Mouse (Mus musculus): ENCODE results near the gene Hesx1.

The Hesx1 gene

DNA sequence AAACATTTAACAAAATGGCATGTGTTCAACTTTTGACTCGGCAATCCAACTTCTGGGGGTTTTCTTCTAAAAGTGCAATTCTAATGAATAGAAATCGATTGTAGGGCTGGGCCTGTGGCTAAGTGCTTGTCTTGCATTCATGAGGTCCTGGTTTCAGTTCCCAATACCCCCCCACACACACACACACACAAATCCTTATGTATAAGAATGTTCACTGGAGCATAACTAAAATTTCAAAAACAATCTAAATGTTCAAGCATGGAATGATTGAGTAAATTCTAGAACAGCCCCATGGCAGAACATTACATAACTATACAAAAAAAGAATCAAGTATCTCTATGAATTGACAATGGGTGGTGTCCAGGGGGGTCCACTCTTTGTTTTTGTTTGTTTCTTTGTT, 23.7 kb downstream of the Hesx1 start:
- no peak for DNase-seq

DNA sequence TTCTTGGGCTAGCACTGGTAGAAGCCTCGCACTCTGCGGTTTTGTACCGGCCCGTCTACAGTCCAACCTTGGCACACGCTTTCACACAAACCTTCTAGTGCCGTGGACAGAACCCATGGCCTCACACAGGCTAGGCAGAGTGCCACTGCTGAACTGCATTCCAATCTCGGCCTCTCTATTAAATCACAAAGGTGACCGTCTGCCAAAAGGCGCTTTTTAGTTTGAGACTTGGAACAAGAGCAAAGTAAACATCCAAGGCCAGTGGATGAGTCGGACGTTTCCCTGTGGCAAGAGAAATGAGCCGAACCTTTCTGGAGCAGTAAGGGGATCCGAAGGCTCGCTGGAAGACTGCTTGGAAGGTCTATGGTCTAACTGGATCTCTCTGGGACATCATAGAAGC, 25.6 kb downstream of the Hesx1 start:
- DNase-seq: no peak

DNA sequence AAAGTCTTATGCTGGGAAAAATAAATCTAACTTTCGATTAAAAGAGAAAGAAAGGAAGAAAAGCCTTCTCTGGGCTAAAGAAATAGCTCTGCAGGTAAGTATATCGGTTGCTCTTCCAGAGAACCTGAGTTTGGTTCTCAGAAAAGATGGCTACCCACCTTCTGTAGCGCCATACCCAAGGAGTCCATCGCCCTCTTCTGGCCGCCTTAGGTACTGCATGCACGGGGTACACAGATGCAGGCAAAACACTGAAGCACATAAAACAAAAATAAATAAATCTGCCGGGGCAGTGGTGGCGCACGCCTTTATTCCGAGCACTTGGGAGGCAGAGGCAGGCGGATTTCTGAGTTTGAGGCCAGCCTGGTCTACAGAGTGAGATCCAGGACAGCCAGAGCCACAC, 28.7 kb downstream of the Hesx1 start:
- peak; percentile 73 for DNase-seq

DNA sequence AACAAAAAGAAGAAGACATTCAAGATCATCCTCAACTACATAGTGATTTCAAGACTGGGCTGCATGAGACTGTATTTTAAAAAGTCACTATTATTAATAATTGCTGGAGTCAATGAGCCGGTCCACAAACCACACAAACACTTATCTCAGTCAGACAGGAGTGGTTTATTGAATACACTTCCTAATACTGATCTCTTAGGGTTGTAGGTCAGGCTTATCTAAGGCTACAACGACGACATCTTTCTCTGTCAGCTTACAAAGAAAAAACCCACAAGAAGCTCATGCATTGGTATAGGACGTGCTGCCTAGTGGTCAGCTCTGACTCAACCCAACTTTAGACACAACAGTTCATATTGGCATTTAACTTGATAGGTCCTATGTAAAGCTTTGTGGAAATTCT, 30.4 kb downstream of the Hesx1 start:
- no peak for DNase-seq

DNA sequence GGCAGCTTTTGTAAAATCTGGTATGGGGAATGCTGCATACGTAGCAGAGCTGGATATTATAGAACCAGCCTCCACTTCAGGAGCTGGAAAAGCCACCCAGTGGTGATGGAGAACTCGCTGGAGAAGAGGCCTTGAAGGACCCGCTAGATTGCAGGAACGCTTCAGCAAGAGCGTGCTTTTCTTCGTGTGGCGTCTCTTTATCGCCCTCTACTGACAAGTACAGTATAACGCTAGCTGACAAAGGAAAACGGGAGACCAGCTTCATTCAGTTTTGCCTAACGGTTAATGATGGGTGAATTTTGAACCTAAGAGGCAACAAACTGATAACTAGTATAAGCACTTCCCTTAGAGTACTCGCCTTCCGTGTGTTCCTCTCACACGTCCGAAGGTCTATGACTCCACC, 35.6 kb downstream of the Hesx1 start:
- DNase-seq: peak; percentile 36

DNA sequence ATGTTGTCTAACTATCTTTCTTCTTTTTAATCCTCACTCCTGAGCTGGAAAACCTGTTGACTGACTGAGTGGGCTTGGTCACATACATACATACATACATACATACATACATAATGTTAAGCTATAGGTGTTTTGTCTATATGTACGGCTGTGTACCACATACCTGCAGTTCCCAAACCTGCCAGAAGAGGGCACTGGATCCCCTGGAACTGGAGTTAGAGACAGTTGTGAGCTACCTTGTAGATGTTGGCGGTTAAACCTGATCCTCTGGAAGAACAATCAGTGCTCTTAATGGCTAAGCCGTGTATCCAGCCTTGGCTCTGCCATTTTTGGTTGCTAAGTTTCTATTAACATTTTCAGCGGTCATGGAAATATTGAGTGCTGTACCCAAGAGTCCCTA, 36.9 kb downstream of the Hesx1 start:
- DNase-seq: peak; percentile 76

DNA sequence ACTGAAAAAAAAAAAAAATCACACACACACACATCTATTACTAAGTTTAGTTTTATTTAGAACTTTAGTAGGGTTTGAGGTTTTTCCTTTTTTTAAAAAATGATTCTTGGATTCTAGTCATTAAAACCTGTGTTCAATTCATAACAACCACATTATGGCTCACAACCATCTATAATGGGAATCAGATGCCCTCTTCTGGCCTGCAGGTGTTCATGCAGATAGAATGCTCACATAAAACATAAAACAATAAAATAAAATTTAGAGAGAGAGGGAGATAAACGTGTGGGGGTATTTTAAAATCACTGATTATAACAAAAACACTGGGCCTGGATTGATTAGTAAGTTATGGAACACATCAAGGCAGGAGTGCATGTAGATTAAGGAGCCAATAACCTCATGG, 43.3 kb downstream of the Hesx1 start:
- DNase-seq: no peak

DNA sequence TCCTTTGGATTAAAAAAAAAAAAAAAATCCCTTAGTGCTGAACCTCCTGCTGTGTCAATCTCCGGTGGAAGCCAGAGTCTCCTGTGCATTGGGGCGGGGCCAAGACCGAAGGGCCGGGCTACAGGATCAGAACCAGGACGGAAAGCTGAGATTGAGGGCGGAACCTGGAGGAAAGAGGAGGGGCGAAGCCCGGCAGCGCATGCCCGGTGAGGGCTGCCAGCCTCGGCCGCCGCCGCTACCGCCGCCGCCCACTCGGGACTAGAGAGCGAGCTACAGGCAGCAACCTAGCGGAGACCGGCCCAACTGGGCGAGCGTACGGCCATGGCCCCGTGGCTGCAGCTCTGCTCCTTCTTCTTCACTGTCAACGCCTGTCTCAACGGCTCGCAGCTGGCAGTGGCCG, 44.6 kb downstream of the Hesx1 start, which contains the start of gene Il17rd:
TSS of gene Il17rd (plus strand) at position 159 of the 400 bp plus-strand sequence.
- DNase-seq: peak; percentile 69

DNA sequence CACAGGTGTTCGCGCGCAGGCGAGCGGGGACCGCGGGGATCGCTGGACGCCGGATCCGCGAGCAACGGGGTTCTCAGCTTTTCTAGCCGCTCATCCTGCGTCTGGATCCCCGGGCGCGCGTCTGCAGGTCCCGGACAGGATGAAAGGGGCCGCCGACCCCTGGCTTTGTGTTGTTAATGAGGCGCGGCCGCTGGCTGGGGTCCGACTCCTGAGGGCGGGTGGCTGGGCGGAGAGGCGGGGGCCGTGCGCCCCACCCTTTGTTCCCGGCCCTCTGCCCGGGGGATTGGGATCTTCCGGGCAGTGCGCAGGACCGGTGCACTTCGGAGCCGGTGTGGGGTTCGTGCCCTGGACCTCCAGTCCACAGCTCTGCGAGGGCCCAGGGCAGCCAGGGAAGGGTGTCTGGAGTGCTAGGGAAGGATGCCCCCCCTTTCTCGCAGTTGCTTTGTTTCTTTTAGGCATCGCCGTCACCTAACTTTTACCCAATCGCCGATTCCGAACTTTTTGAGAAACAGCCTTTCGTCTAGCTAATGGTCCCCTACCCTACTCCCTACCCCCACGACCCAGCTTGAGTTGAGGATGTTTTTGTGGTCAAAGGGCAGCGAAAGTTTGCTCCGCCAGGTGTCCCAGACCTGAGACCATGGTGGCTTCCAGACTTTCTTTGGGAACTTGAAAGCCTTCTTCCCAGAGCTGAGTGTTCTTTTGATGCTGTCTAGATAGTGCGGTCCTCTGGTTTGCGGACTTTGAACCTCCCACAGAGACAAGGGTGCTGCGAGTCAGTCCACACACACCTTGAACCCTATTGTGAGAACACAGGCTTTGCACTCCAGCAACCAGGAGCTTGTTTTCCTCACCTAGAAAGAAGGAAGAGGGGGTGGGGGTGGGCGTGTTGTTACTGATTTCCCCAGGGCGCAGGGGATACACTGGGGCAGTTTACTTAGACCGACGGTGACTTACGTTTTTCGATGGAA, 45.3 kb downstream of the Hesx1 start:
- DNase-seq: no peak

DNA sequence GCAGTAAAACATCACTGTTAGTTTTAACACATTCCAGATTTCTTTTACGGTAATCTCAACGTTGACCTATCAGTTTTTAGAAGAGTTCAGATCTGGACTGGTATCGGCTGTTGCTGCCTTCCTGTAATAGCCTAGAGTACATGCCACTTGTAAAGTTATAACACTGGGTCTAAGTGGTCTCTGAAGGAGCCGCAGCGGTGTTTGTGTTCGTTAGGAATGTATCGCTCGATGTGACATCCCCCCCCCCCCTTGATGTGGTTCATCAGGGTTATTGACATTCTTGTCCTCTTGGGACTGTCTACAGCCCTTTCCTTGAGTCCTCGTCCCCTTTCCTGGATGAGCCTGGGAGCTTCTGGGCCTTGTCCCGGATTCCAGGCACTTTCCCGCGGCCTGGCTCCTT, 46.2 kb downstream of the Hesx1 start:
- DNase-seq: no peak

DNA sequence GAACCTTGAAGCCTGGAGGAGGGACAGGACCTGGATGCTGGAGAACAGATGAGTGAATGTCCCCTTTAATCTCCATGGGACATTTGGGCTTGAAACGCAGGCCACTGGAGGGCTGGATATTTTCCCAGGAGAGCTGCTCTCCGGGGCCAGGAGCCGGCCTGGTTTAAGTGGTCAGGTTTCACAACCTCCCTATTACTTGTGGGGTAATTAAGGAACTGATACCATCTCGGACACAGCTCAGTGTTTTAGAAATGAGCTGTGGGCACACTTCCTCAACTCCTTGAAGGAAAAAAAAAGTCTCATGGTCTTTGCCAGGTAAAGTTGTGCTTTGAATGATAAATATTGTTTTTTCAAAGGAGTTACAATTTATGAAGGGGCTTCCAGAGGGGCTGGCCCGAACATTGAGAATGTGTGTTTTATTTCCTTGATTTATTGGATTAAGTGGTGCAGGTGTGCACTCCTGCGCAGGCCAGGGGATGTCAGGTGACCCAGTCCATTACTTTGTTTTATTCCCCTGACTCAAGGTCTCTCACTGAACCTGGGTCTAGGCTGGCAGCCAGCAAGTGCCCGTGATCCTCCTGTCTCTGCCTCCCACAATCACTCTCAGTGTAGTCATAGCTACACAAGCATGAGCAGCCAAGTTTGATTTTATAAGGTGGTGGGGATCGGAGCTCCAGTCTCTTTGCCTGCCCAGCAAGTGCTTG, 48.2 kb downstream of the Hesx1 start:
- no peak for DNase-seq

DNA sequence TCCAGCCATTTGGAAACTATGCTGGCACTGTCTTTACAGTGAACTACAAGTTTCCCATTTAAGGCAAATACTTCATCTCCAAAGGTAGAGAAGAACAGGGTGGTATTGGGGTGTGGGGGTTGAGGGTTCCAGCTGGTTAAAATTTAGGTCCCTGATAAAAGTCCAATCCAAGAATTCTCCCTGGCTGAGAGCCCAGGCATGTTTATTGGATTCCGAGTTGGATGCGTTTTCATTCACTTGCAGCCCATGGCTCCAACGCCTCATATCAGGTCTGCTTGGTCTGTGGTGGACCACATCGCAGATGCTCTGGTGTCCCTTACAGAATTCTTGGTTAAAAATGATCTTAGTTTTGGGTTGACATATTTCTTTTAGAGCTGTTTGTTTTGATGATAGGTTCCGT, 49.2 kb downstream of the Hesx1 start:
- DNase-seq: no peak

DNA sequence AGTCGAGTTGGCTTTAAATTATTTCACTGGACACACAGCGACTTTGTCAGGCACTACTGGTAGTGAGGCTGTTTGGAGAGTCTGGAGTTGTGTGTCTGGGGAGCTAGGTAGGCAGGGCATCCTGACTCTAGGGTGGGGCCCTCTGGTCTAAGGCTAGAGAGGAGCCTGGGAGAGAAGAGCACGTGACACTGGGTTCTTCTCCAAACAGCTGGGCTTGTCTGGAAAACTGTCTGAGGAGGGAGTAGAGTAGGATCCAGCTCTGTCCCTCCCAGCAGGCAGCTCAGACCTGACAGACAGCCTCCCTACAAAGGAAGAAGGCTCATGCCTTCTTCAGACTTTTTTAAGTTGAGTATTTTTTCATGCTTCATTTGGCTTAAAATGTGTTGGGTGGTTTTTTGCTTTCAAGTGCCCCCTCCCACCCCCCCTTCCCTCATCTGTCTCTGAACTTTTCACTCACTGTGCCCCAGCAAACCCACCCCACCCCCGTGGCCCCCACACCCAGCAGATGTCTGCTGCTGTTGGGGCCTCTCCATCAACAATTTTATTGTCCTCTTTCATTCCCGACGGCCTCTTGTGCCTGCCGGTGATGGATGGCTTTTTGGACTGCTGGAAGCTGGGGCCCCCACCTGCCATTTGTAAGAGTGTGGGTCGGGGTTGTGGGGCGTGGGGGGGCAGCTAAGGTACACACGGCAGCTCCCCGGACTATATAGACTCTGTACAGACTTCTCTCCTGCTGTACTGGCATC, 50.2 kb downstream of the Hesx1 start:
- no peak for DNase-seq

DNA sequence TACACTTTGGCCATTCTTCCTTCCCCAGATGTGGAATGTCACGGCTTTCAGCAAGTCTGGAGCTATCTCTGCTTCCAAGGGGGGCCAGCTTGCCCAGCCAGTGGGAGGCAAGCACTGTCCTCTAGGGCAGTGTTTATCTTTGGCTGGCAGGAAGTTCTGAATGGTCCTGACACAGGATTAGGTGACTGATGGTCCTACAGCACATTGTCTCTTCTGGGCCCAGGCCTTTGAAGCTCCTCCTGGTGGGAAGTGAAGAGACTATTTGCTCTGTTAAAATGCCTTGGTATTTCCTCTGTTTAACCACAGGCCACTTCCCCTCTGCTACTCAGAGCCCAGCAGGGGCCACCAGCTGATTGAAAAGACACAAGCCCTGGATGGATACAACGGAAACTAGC, 50.7 kb downstream of the Hesx1 start:
- DNase-seq: peak; percentile 19

DNA sequence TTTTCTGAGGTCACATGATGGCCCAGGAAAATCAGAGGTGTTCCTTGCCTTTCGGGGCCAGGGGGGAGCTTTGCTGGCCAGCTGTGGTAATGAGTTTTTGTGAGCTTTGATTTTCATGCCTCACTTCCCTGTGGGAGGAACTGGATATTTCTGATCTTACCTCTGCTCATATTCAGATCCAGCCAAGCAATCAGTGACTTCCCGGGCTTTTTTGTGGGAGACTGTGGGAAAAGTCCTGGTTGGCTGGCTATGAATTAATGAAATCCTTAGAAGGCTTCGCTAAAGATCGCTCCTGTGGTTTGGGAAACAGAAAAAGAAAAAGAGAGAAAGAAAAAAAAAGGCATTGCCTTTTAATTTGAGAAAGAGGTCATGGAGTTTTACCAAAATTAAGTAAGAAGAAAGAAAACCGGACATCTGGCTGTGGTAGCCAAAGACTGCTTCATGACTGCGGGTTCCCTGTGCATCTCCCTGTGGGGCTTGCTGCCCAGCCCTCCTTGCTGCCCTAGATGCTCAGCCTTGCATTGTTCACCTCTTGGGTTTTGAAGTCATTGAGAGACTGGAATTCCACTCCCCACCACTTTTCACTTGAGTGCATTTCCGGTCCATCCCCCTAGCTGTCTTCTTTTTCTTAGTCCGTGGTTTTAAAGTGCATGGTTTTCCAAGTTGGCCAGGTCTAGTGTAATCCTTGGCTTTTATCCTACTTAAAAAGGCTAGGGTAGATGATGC, 54.2 kb downstream of the Hesx1 start:
- DNase-seq: no peak

DNA sequence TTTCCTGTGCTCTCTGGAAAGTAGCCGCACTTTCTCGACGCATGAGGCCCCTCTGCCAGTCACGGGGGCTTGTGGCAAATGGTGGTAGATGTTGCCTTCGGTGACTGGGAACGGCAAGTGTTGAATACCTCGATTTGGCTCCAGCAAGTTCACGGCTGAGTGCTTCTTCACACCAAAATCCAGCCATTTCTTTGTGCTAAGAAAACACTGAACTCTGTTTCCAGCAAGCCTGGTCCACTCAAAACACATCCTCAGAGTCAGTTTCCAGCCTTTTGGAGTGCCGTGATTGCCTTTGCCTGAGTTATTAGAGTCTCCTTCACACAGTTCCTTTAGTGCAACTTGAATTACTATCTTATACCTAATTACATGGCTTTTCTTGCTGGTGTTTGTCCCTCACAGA, 55.8 kb downstream of the Hesx1 start:
- DNase-seq: no peak

DNA sequence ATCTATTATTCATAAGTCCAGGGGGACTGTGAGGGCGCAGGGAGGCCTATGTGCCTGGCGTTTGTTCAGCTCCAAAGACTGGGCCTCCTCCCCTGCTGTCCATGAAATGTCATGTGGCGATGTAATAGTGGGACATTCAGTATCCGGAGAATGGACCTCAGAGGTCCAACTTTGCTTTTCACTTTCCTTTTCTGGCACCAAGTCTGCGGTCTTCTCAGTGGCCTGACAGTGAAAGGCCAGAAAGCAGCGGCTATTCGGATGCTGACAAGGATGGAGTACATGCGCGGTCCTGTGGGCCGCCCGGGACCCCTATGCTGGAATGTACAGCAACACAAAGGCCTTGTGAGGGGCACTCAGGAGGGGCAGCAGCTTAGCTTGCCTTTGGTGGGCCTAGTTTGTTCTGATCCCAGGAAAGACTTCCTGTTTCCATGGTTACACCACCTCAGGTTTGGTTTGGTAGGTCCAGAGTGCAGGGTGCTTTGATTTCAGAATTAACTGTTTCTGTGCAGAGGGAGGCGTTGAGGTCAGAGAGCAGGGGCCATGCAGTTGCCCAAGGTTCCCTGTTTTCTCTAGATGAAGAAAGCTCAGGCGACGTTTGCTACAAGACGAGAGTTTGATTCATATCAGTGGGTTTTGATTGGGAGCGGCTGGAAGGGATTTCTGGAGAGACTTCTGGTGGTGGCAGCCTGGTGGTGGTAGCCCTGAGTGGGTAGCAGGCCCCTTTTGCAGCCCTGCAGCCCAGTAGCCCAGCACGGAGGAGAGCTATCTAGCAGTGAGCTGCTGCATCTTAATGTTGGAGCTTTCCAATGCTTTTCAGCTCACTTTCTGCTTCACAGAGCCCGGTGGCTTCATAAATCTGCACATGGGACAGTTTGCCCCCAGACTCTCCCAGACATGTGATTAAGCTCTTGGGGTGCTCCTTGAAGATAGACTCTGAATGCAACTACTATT, 56.6 kb downstream of the Hesx1 start:
- DNase-seq: no peak

DNA sequence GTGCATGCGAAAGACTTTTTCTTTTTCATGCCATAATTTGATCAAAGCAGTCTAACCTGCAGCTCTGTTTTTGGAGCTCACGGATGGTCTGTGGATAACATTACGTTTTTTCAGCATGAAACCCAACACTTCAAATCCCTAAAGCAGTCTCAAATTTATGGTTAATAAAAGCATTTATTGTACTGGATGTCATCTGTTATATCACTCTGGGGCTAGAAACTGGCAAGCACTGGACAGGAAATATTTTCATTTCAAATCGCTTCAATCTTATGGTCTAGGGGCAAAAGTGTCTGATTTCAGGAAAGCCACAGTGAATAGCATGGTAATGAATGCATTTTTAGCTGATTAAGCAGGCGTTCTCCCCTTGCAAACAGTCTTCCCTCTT, 57.3 kb downstream of the Hesx1 start:
- DNase-seq: no peak

Measured in thymus, postnatal 25 days (tissue).